Mouse (Mus musculus) MEL (cell line): Measurements from ENCODE around the gene Zfp775.

Experiments
- GATA1 ChIP-seq: IDR thresholded peaks from 2 replicates; pipeline ENCODE4 v1.6.1; 2011; ENCODE audit warnings: low read depth, low read length, improper control_type of control experiment
- JUND ChIP-seq: IDR thresholded peaks from 2 replicates; pipeline ENCODE4 v1.6.1; 2011; ENCODE audit warnings: low read depth, mild to moderate bottlenecking, improper control_type of control experiment, low read length
- MXI1 ChIP-seq: IDR thresholded peaks from 2 replicates; pipeline ENCODE4 v1.6.1; 2011; ENCODE audit warnings: mild to moderate bottlenecking, low read depth, low read length, improper control_type of control experiment
- POLR2A ChIP-seq, 2 experiments: IDR thresholded peaks; 2 replicates each; pipeline ENCODE4 v1.6.1; 2011 to 2012; ENCODE audit warnings: low read length in 2 of 2, mild to moderate bottlenecking in 2 of 2, control low read depth in 1 of 2, improper control_type of control experiment in 1 of 2, low read depth in 1 of 2, moderate library complexity in 1 of 2; ENCODE audit not compliant: control insufficient read depth in 1 of 2, insufficient read depth in 1 of 2, poor library complexity in 1 of 2
- RAD21 ChIP-seq: IDR thresholded peaks from 2 replicates; pipeline ENCODE4 v1.6.1; 2011; ENCODE audit warnings: mild to moderate bottlenecking, low read depth, low read length, improper control_type of control experiment
- TBP ChIP-seq: IDR thresholded peaks from 2 replicates; pipeline ENCODE4 v1.8.0; 2011; ENCODE audit warnings: low read depth, low read length, improper control_type of control experiment

DNA sequence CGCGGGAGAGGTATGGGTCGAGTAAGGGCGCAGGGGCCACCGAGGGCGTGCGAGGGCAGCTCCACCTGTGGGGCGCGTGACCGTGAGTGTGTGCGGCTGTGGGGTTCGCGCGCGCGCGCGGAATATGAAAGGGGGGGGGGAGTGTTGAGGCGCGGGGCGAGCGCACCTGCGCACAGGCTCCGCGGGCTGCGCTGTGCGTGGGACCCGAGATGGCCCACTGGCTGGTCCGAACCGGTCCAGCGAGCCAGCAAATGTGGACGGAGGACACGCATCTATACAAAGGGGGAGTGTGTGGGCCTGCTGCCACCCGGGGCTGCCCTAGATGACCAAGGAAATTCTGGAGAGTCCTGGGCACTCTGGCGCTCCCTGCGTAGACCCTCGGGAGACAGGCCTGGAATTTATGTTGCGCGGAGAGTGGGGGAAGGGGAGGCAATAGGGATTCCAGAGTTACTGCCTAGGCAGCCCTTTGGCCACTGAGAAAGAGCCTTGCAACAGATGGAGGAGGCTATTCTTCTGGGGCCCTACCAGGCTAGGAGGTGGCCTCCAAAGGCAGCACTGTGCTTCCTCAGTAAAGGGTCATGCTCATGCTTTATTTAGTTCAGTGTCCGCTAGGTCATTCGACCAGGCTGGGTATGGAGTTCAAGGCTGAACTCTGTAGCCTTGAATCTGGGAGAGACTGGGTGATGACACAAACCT is 7.7 kb upstream of the Zfp775 start:
- TF ChIP-seq RAD21 (no peak), MXI1 (no peak), JUND (no peak), GATA1 (no peak), TBP (no peak), POLR2A (IDR thresholded peaks at IDR 0.05; ENCODE audit: control insufficient read depth in 1 of 2, insufficient read depth in 1 of 2, low read depth in 1 of 2, low read length in 2 of 2, poor library complexity in 1 of 2) (0 out of 4 replicates have a peak, but pooled peaks of 1 of the 2 experiments have one; percentile 22)
